Mouse (Mus musculus): ENCODE data around the gene Asb17.
A peak's percentile ranks its signal among the peaks of the same experiment; 100 is the strongest.

The Asb17 gene

DNA sequence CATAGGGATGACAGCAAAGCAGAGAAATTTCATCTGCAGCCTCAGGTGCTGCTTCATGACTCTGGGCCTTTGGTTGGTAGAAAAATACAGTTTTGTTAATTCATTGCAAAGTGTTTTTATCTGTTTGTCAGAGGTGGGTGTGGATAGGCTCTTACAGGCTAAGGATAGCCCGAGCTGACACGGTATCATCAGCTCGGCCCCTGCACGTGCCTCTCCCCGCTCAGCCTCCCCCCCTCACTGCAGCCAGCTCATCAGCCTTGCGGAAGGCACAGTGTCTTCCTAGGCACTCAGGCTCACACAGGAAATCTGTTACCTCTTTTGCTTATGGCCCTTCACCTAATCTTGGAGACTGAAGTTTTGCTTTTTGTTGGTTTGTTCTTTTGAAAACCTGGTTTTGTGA is 44.1 kb downstream of the Asb17 start:
- DNase-seq (ENCODE audit: low read depth, low spot score) = no peak

- DNase-seq (ENCODE audit: low read depth, low spot score) = no peak
Observed at GRCm38 (mm10) chr3:153889188-153889781, 45.3 kb downstream of the Asb17 start.

- no peak for DNase-seq (ENCODE audit: low read depth, low spot score)
Observed at GRCm38 (mm10) chr3:153895454-153895853, 51.4 kb downstream of the Asb17 start.

- no peak for DNase-seq (ENCODE audit: low read depth, low spot score)
Observed at GRCm38 (mm10) chr3:153897216-153897615, 53.2 kb downstream of the Asb17 start.

DNA sequence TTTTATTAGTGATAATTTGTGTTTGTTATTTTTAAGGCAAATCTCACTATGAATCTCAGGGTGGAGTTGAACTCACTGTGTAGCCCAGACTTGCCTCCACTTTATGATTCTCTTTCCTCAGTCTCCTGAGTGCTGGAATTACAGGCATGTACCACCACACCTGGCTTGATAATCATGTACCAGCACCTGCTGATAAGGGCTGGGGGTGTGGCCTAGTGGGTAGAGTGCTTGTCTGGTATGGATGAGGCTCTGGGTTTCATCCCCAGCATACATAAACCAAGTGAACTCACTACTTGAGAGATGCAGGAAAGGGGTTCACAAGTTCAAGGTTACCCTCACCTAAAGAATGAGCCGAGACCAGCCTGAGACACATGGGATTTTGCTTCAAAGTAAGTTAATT is 57.9 kb downstream of the Asb17 start:
- DNase-seq (ENCODE audit: low read depth, low spot score) = no peak

GRCm38 (mm10) chr3:153902595-153902994 is 58.6 kb downstream of the Asb17 start:
- no peak for DNase-seq (ENCODE audit: low read depth, low spot score)

DNA sequence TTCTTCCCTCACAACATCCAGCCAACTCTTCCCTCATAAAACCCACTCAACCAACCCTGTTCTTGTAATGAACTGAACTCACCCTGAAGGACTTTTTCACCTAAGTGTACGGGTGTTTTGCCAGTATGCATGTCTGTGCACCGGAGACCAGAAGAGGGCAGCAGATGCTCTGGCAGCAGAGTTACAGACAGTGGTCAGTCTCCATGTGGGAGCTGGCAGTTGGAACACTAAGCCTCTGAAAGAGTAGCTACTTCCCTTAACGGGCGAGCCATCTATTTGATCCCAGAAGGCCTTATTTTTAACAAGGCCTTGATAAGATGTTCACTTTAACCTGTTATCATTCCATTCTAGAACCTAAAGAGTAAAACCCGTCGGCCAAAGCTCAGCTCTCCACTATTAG is 60.6 kb downstream of the Asb17 start:
- peak; percentile 20 for DNase-seq (ENCODE audit: low read depth, low spot score)

Measured in retina, adult 2 months (tissue).